Mouse (Mus musculus) kidney, postnatal 36 days (tissue): ENCODE measurements around the gene Ktn1.
A peak's percentile ranks its signal among the peaks of the same experiment; 100 is the strongest.

Source experiments
- DNase-seq, 2 experiments: peaks; one replicate each; pipeline ENCODE4 v3.0.0; 2021 to 2022; ENCODE audit warnings: mixed read lengths in 2 of 2

The Ktn1 gene

DNA sequence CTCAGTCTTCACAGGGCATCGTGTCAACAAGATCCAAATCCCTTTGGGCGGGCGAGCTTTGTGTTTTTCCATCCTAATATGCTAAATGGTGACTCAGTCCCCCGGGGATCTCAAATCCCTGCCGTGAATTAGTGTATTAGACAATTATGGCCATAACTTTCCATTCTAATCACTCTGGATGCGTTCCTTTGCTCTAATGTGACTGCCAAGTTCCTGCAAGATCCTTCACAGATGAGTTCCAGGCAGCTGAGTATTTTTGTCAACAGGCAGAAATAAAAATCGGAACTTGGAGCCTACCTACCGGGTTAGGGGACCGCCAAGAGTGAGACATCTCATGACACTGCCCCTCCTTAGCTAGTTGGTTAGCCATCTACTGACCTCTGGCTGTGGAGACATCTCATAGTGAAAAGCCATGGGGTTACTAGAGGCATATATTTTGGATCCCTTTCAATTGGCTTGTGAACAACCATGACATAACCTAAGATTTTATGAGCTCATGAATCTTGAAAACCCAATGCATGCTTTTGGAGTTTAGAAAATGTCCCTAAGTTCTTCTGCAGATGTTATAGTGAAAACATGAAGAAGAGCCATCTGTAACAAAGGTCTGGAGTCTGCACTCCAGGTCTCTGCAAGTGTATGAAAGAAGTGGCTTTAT is 108.3 kb downstream of the Ktn1 start:
- DNase-seq, result peak in 1 of 2 experiments; percentile 15

DNA sequence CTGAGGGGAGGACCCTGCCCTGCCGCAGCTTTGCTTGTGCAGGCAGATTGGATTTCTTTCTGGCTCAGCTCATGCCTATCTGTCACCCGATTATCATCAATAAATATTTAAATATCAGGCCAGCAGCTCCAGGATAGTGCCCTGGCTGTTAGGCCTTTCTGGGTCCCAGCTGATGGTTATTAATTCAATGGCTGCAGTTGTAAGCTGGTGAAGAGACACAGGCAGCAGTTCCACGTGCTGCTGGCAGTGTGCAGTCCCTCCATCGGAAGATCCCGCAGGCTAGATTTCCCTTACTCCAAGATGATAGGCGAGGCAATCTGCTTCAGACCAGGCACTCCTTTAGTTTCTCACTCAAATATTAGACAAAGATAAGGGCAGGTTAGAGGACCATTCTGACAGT is 116.9 kb downstream of the Ktn1 start:
- DNase-seq, result no peak

DNA sequence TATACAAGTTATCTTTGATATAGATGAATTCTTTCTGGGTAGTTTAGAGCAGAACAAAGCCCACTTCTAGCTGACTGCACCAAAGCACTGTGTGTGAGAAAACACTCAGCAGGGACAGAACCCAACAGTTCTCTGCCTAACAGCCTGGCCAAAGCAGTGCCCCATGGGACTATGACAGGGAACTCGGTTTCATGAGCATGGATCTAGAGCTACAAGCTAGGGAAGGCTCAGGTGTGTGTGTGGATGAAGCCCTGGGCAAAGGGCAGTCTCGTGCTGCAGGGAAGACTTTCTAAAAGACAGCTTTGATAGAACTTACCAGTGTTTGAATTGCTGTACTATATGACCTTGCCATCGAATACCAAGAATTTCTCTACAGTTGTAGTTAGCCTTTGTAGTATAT is 117.5 kb downstream of the Ktn1 start:
- DNase-seq, result no peak

DNA sequence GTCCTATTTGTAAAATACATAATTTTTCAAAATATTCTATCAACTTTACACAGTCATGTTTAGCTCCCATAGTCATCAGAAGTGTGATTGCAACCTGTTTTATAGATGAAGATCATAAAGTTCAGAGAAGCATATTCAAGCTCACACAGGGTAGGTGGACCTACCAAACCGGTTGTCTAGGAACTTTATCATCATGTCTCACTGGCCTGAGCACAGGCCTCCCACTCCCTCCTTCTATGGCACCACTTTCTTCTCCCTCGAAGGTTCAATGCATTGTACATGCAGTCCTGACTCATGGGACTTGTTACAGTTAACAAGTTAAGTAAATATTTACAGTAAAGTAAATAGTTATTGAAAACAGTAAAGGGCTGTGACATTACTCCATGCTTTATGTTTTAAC is 118.1 kb downstream of the Ktn1 start:
- DNase-seq, result no peak

DNA sequence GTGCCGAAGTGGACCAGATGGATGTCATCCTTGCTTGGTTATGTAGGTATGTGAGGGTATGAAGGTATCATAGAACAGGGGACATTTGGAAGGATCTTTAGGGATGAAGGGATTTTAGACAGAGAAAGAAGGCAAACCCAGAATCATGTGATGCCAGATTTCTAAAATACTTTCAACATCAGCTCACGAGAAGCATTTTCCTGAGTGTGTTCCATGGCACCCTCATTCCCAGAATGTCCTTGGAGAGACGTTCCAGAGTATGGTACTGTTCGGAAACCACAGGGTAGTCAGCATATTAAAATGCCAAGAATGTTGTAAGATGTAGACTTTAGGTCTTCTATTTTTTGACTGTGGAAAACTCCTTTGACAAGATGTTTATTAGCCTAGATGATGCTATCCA is 123.2 kb downstream of the Ktn1 start:
- DNase-seq, result no peak

DNA sequence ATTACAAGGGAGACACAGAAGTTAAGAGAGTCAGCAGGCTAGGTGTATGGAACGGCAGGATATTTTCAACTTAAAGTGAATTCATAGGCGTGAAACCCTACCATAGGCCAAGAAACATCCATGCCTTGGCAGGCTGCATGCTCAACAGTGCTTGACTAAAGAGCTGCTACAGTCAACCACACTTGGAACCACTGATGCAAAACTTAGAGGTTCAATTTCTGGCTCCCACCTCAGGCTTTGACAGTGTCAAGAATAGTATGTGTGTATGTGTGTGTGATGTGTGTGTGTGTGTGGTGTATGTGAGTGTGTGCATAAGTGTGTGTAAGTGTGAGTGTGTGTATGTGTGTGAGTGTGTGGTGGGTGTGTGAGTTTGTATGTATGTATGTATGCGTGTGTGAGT is 127.3 kb downstream of the Ktn1 start:
- no peak for DNase-seq

DNA sequence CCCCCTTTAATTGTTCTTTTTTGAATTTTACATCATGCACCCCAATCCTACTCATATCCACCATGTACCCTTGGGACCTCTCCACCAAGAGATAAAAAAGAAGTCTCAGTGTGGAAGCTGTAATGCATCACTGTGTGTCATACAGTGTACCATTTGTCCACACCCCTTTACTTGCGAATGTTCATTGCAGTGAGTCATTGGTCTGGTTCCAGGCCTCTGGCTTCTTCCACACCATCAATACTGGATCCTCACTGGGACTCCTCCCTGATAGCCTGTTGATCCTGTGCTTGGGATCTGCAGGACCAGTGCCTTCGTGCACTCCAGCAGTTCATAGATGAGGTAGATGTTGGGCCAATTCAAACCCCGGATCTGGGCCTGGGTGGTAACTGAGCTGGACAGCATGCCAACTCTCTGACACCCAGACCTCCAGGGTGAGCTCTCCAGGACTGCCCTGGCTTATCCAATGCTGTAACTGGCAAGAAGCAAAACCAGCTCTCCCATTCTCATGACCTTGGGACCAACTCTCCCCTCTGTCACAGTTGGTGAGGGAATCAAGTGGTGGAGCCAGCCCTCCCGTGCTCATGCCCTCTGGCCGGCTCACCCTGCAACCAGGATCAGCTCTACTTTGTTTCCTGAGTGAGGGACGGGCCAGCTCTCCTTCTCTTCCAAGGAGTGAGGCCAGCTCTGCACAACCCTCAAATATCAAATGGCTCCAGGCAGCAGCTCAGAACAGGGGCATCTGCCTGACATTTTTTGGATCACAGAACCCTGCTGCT is 128.2 kb downstream of the Ktn1 start:
- DNase-seq, result peak in 1 of 2 experiments; percentile 2

DNA sequence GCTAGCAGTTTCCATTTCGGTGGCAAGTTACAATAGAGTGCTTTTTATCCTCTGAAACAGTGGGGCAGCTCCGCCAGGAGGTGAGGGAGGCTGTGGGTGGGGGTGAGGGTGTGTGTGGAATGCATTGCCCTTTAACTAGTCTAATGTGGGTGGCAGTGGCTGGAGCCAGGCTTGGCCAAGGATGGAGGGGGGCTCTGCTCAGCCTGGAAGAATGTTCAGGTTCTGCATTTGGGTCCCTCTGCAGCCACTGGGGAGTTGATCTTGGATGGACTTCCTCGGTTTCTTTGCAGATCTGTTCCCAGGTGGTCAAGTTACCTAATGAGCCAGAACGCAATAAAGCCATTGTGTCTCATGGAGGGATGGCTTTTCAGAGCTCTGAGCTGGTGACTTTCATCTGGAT is 137.9 kb downstream of the Ktn1 start:
- no peak for DNase-seq
